Mouse (Mus musculus) heart, adult 11 months (tissue): ENCODE data around the gene Nfam1.

Source experiments
- DNase-seq: peaks from one replicate; pipeline ENCODE4 v3.0.0; 2022

Nfam1 gene

DNA sequence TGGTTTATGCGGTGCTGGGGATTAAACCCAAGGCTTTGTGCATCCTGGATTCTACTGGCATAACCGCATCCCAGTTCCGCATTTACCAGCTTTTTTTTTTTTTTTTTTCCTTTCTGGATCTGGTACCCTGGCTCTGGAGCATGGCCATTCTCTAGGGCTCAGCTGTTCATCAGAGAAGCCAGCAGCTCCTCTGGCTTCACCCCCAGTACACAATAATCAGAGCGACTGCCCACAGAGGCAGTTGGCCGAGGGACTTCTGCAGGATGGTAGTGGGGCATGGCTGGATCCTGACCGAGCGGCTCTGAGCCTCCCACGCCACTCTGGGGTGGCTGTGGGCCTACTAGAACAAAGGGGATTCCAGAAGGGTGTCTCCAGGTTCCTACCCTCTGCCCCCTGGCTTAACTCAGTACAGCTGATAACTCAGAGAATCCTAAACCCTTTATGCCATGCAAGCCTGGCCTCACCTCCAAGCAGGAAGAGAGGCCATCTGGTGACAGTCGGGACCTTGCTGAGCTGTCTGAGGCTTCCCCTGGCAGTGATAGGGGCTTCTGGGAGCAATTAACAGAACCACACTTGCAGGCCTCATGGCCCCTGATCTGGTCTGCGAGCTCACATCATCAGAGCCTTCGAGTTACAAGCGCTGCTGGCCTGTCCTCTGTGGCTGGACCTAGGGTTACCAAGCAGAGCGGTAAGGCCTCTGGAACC is 40.9 kb downstream of the Nfam1 start:
- no peak for DNase-seq

DNA sequence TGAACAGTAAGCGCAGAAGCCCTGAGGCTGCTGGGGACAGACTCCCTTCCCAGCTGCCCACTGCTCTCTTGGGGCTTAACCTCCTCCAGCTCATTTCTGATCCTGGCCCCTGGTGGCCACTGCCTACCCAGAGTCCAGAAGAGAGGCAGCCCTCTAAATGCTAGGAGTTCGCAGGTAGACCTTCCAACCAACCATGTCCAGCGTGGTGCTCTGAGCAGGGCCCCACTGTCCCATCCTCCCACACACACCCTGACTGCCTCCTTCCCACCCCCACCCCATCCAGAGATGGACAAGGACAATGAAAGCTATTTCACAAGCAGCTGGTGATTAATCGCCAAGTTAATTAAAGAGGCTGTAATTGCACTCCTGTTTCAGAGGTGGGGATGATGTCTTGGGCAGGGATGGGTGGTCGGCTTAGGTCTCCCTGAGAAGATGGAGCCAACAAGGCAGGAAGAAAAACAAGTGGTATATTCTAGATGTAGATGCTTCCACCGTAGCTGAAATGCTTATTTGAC is 43.9 kb downstream of the Nfam1 start:
- DNase-seq: no peak

DNA sequence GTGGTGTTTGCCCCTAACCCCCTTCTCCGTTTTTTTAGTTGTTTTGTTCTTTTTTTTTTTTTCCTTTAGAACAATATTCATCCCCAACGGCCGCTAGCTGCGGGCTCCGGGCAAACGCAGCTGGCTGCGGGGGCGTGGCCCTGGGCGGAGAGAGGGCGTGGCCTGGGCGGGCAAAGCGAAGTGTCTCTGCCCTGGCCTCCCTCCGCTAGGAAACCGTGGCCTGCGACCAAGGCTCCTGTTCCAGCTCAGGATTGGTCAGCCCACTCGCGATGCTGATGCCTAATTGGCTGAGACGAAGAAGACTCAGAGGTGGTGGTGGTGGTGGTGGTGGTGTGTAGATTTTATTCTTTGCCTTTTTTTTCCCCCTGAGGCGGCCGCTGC is 45.4 kb downstream of the Nfam1 start, which contains the start of gene Tcf20:
Gene Tcf20 (minus strand): TSS at position 141 of the 381 bp plus-strand sequence.
- DNase-seq: peak; percentile 99

DNA sequence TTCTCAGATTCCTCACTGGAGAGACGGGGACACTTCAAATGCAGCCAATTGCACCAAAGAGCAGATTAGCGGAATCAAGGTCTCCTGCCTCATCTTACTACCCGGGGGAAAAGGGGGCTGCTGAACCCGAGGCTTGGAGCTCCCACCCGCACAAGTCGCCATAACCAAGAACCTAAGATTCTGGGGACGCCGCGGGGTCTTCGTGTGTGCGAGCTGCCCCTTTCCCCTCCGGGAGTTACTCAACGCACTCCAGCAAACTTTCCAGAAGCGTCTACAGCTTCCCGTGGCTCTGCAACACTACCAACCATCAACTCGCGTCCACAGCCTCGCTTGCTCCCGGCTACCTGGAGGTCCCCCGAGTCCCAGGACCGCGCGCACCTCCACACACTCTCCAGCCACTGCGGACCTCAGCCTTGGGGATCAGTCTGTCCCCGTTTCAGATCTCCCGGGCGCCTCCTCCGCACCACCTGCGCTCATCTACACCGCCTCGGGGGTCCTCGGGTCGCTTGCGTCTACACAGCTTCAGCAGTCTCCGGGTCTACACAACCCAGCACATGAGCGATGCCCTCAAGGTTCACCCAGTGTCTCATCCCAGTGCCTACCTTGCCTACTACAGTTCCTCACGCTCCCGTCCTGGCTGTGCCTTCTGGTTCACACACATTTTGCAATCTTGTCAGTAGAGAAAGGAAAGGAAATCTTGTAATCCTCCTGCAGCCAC is 45.9 kb downstream of the Nfam1 start:
- peak; percentile 90 for DNase-seq

DNA sequence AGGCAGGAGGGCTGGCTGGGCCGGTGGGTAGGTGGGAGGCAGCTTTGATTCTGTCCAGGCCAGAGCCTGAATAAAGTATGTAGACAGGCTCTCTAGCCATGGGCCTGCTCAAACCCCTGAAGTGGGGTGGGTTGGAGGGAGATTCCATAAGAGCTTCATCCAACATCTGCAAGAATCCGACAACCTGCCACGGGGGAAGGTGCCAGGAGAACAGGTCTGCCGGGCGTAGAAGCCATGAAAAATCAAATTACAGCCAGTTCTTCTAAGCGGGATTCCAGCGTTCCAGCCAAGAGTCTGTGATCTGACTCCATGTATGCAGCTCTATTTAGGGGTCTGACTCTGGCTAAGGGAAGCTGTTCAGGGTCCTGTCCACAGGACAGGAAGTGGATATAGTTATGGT is 48.5 kb downstream of the Nfam1 start:
- DNase-seq: no peak

DNA sequence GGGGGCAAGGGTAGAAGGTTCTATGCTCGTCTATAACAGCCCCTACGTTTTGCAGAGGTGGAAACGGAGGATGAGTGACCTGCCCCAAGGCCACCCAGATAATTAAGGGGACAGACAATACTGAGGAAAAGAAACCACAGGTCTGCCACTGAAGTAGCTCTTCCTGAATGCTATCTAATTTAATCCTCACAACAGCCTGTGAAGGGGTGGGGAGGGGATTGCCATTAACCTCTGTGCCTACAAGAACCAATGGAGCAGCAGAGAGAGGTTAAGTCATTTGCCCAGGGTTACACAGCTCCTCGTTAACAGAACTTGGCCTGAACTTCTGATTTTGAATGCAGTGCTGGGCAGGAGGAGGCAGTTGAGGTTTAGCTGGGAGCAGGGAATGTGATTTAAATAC is 49.0 kb downstream of the Nfam1 start:
- no peak for DNase-seq

DNA sequence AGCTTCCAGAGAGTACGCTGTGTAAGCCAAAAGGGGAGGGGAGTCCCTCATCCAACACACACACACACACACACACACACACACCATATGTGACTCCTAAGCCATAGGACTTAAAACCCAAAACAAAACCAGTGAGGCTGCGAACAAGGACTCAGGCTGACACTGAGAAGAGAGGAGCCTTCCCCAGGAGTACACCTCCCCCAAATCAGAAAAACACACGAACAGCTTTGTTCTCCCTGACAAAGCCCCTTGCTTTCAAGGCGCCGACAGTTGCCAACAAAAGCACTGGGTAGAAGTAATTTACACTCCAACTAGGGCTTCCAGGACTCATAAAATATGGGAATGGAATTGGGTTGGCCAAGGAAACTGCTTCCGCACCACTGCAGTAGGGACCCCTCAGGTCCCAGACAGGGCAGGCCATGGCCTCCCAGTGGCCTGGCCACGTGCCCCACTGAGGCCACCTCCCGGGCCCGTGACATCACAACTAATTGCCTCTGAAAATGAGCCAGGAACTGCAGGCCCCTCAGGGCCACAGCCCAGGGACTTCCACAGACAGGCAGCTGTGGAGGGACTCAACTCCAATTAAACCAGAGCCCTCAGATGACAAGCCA is 49.6 kb downstream of the Nfam1 start:
- DNase-seq: peak; percentile 95

DNA sequence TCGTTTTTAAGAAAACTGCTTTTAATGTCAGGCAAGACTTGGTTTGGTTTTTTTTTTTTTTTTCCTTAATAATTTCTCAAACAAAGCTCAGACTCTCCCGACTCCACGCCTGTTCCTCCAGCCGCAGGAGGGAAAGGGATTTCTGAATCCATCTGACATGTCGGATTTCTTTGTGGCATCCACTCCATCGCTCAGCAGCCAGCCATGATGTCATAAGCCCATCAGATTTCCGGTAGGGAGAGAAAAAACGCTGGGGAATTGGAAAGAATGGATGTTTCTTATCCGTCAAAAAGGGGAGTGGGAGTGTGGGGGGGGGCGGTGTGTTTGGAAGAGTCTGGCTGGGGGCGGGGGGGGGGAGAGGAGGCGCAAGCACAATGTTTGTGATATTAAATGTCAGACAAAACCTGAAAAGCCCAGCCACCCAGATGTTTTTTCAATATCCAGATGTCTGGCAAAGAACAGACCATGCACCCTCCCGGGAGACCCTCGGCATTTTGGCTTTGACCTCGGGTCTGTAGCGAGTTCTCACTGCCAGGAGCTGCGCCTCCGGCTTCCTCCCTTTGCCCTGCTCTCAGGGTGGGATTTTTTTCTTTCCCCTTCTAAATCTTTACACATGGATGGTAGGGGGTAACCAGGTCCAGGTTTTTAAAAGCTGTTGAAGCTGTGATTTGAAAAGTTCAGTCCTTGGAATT is 50.2 kb downstream of the Nfam1 start:
- peak; percentile 93 for DNase-seq

DNA sequence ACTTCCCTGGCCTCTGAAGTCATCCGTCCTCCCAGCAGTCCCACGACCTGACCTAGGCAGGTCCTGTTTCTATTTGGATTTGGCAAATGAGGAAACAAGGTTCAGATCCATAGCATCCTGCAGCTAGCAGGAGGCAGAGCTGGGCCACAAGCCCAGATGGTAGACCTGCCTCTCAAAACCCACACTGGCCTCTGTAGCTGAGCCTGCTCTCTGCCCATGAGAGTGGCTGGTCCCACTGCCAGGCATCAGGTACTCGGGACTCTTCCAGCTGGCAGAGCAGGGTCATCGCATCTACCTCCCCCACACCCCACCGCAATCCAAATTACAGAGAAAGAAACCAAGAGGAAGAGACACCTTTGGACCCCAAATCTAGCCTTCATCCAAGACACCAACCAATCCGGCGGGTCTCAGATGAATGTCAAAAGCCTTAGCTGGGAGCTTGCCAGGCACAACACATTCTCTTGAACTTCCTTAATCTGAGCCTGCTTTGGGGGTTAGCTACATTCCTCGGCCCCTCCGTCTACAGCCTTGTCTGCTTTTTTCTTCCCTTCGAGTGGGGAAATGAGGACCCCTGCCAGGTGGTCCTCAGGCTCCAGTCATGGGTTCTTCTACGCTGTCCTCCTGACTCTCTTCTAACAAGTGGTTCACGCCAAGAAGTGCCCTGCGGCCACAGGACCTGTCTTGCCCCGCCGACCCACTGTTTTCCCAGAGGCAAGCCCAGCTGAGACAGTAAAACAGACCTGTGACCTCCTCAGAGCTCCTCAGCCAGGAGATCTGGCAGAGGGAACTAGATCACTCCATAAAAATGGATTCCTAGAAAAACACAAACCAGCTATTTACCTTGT is 51.2 kb downstream of the Nfam1 start:
- no peak for DNase-seq

DNA sequence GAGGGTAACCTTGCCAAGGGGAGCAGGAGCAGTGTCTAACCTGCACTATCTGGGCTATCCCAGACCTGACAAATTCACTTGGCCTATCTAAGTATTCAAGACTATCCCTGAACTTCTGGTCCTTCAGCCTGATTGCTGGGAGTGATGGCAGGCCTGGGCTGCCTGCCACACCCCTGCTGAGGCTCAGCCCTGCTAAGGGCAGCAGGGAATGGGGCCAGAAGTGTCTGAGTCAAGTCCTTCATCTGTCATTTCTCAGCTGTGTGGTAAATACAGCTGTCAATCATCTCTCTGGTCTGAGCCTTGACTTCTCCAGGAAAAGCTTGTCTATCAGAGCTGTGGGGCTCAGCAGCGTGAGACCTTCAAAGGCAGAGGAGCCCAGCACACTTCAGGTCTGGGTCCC is 53.6 kb downstream of the Nfam1 start:
- DNase-seq: no peak

DNA sequence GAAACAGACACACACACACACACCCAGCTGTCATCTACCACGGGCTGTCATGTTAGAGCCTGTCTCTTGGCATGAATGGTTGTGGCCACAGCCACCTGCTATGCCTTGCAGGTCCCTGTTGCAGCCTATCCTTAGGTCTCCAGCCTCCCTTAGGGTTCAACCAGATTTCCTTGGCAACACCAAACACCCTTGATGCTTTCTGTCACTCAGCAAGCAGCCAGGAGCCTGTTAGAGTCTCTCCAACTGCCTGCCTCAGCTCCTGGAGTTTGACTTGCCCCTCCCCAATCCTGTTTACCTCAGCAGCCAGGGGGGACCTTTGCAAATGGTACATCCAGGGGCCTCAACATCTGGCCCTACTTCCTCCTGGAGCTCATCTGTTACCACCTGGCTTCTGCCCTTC is 58.6 kb downstream of the Nfam1 start:
- DNase-seq: no peak

DNA sequence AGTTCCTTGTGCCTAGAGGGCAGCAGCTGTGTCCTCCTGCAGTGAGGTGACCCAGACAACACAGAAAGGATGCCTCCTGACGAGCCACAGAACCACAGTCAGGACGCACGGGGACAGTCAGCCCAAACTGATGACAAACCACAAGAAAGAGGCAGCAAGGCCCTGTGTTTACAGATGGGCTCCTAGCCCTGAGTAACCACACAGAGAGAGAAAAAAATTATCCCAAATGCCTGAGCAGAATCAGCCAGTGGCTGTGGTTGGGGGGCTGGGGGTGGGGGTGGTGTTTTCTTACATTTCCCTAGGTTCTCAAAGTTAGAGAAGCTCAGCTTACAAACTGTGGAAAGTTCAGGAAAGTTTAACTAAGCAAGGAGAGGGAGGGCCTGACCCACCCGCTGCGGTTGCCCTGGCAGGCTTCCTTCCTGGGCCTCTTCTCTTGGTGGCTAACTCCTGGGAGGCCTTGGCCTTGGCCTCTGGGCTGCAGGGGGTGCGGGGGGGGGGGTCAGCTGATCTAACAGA is 63.8 kb downstream of the Nfam1 start:
- DNase-seq: no peak

DNA sequence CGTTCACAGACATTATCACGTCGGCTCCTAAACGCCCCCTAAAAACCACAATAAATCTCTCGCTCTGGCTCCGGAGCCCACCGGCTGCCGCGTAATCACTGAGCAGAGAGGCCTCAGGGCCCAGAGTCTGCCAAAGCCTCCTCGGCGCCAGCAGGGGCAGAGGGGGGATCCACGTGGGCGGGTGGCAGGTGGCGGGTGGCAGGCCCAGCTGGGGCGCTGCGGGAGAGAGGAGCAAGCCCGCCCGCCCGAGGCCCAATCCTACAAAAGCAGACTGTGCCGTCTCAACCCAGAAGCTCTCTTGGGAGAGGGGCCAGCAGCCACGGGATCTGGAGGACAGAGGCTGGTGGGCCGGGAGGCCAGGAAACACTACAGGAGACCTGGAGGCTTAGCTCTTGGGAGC is 64.7 kb downstream of the Nfam1 start:
- no peak for DNase-seq

DNA sequence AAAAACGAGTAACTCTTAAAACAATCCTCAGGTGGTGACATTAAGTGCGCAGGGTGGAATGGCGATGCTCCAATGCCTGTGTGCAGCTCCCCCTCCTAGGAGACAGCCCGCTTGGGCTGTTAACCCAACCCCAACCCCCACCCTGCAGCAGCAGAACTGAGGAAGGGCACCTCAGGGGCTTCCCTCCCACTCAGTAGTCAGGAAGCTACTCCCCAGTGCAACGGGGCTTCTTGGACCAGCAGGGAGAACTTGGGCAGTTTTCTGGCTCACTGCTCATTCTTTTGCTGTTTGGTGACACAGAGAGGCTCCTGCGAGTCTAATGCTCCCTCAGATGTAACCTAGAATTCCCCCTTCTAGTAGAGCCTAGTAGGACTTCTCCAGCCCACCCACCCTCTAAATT is 65.2 kb downstream of the Nfam1 start:
- DNase-seq: no peak

DNA sequence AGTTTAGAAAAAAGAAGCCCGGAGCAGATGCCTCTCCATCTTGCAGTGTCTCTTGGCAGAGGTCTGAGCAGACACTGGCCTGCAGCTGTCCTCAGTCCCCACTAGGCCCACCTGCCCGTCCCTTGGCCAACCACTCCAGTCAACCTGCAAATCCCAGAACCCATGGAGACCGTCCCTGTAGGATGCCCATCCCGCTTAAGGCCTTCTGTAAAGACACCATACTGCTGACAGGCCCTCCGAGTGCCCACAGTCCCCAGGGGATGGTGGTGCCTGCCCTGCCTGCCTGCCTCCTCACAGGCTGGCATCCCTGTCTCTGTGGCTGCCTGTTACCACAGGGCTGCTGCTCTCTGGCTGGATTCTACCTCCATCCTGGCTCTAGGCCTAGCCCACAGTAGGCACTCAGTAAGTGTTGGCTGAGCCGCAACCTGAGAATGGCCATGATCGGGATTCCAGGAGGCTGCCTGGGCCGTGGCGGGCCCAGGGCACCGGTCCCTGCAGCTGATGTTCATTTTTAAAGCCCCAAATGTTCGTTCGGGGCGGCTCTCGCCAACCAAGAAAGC is 68.8 kb downstream of the Nfam1 start:
- DNase-seq: no peak

DNA sequence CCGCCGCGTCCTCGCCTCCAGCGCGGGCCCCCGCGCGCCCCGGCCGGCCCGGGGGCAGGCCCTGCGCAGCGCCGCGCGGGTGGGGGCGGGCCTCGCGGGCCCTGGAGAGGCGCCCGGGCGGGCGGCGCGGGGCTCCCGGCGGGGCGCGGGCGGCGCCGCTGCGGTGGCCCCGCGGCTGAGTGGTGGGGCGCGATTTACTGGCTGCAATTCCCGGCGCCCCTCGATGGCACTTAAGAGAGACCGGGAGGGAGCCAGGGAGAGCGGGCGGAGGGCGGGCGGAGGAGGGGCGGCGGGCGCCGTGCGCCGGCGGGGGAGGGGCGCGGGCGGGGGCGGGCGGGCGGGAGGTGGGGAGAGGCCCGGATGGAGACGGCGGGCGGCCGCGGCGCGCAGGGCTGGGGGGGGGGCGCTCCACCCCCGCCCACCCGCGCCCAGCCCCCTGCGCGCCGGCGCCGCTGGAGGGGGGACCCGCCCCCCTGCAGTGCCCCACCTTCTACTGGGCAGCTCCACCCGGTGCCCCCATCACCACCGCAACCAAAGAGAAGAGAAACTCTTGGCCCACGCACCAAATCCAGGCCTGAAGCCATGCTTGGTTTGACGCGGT is 69.5 kb downstream of the Nfam1 start:
- no peak for DNase-seq

DNA sequence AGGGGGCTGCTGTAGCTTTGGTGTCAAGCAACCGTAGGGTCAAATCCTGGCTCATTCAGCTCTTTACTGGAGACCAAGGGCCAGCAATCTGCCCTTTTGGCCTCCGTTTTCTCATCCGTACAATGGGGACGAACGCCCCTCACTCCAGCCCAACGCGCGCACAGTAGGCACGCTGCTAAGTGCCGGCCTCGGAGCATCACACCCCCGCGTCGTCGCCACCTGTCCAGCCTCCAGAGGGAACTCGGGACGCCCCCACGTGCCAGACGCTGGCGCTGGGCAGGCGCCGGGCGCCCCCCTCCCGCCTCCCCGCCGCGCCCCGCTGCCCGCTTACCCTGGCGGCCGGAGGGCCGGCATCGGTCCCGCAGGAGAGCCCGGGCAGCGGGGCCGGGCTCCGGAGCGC is 70.0 kb downstream of the Nfam1 start:
- no peak for DNase-seq

DNA sequence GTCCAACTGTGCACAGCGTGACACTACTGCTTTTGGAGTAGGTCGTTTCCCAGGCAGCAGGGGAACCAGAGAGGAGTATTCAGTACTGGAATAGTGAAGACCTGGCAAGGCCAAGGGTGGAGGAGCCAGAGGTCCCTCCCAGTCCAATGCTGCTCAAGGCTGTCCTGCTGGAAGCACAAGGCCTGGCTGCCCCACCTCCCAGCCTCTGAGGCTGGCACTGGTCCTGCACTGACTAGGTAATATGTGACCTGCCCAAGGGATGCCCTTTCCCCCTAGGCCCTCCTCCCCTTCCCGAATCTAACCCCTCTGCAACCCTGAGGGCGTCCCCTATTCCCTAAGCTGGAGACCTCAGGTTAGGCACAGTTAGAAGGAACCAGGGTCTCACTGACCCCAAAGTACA is 70.6 kb downstream of the Nfam1 start:
- no peak for DNase-seq

DNA sequence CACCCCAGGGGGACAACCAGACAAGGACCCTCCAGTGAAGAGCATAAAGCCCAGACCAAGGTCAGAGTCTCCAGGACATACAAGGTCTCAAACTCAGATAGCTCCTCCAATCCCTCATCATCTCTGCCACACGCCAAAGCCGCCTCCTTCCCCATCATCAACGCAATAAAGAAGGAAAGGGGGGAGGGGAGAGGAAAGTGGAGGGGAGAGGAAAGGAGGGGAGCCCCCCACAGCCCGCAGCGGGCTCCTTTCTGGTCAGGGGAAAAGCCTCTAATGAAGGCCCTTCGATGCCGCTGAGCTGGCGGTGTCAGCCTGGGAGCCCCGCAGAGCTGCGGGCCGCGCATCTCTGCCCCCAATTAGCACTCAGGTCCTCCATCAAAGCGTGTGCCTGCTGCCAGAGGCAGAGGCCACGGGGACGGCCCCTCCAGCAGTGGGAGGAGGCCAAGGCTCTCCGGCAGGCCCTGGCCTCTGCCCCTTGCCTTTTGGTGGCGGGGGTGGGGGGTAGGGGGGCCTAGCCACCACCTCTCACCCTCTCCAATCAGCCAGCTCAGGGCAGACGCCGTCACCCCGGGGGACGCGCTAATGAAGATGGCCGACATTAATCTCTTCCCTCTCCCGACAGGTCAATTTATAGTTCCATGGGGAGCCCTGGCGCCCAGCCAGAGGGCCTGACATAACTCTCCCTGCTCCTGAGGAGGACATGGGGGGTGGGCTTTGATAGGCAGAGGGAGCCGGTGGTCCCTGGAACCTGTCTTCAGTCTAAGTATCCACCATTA is 72.1 kb downstream of the Nfam1 start:
- no peak for DNase-seq

DNA sequence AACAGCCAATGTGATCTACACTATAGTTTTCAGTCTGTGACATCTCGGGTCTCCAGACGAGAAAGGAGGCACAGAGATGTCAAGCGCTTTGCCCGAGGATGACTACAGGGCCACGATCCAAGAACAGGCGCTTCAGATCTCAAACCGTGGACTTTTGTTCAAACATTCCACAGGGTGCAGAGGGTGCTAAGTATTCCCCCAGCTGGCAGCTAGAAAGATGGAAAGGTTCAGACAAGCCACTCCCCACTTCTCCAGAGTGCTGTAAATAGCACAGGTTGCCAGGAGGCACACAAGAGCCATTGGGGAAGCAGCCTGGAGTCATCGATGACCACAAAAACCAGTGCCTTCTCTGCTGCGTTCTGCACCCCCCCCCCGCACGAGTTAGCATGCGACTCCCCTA is 74.0 kb downstream of the Nfam1 start:
- no peak for DNase-seq

DNA sequence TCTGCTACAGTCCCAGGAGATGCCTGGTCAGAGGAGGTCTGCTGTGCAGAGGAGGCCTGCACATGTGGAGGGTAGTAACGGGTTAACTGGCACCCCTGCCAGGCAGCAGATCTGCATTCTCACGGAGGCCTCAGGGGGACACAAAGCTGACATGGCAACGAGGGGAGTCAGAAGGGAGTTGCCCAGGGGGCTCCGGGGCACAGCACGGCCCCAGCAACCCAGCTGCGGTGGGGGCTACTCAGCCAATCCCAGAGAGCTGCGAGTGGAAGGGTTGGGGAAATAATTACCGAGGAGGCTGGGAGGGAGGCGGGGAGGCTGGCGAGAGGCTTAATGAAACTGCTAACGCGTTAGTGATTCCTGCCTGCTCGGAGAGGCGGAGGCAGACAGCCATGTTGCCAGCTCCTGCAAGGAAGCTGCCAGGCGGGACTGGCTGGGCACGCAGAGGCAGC is 74.8 kb downstream of the Nfam1 start:
- no peak for DNase-seq
